Mouse (Mus musculus) kidney, adult 18-20 months (tissue): ENCODE results near the gene Thoc6.

Source experiments
- DNase-seq: peaks from one replicate; pipeline ENCODE4 v3.0.0; 2021

Thoc6 gene

GRCm38 (mm10) chr17:23676473-23677031 lies 2.9 kb upstream of the Thoc6 start:
- DNase-seq = peak; percentile 42

- peak; percentile 60 for DNase-seq
Measured at GRCm38 (mm10) chr17:23675564-23676281, 2.0 kb upstream of the Thoc6 start.

- peak; percentile 20 for DNase-seq
Measured at GRCm38 (mm10) chr17:23675127-23675526, 1.4 kb upstream of the Thoc6 start.

- peak; percentile 39 for DNase-seq
Measured at GRCm38 (mm10) chr17:23674271-23674952, 730 bp upstream of the Thoc6 start.

GRCm38 (mm10) chr17:23672761-23673160 lies 921 bp downstream of the Thoc6 start:
- no peak for DNase-seq

- no peak for DNase-seq
Measured at GRCm38 (mm10) chr17:23671519-23671918, 2.2 kb downstream of the Thoc6 start.

- no peak for DNase-seq
Measured at GRCm38 (mm10) chr17:23670516-23671074, 3.1 kb downstream of the Thoc6 start.

GRCm38 (mm10) chr17:23665511-23665910 lies 8.2 kb downstream of the Thoc6 start:
- no peak for DNase-seq

- DNase-seq = peak; percentile 25
Measured at GRCm38 (mm10) chr17:23664556-23665021, 9.1 kb downstream of the Thoc6 start.

GRCm38 (mm10) chr17:23661526-23661925 lies 12.2 kb downstream of the Thoc6 start:
- peak; percentile 46 for DNase-seq

GRCm38 (mm10) chr17:23660876-23661200 lies 12.8 kb downstream of the Thoc6 start:
- DNase-seq = peak; percentile 32

GRCm38 (mm10) chr17:23660117-23660875 lies 13.4 kb downstream of the Thoc6 start, which contains the start of gene Bicdl2:
Bicdl2 (plus strand) TSS chr17:23660506.
- peak; percentile 89 for DNase-seq

- DNase-seq = no peak
Measured at GRCm38 (mm10) chr17:23658450-23658849, 15.2 kb downstream of the Thoc6 start.

- no peak for DNase-seq
Measured at GRCm38 (mm10) chr17:23654410-23654809, 19.3 kb downstream of the Thoc6 start.

GRCm38 (mm10) chr17:23654001-23654400 lies 19.7 kb downstream of the Thoc6 start:
- no peak for DNase-seq

GRCm38 (mm10) chr17:23653324-23653723 lies 20.4 kb downstream of the Thoc6 start:
- no peak for DNase-seq

GRCm38 (mm10) chr17:23651363-23651762 lies 22.3 kb downstream of the Thoc6 start:
- no peak for DNase-seq

GRCm38 (mm10) chr17:23645894-23646293 lies 27.8 kb downstream of the Thoc6 start:
- no peak for DNase-seq

GRCm38 (mm10) chr17:23644613-23645495 lies 28.8 kb downstream of the Thoc6 start, which contains the start of gene Mmp25:
Mmp25 (minus strand) TSS chr17:23645277.
- no peak for DNase-seq

GRCm38 (mm10) chr17:23631241-23631640 lies 42.4 kb downstream of the Thoc6 start:
- DNase-seq = no peak

- peak; percentile 76 for DNase-seq
Measured at GRCm38 (mm10) chr17:23630195-23631020, 43.3 kb downstream of the Thoc6 start.
